Mouse (Mus musculus): ENCODE data around the gene Taf3. TPM values are rescaled to one million over a fixed set of nuclear protein-coding genes. Genes with fewer than 3 reads are reported as not detected.

Gene Taf3
- polyA plus RNA-seq, 1 experiment from 2014 or later = 15.4 TPM

DNA sequence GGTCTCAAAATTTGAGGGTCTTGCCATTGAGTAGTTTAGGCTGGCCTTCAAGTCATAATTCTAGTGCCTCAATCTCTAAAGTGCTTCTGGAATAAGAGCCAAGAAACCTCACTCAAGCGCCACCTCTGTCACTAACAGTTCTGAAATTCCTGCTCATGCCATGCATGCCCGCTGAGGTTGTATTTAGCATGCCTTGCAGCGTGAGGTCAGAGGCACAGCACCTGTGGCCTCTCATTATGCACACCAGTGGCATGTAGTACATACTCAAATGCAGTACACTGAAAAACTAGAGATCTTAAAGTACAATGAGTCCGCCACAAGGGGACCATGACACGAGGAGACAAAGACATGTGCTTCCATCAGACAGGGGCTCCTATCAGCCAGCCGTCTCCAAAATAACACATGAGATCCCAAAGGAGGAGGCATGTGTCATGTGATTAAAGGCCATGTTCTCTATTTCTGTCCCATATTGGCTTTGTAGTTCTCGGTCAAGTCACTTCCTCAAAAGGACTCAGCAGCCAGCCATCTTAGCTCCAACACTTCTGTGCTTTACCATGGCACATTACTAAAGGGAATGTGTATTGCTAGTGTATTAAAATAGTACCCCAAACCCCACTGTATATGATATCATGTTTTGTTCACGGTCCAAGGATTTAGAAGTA lies 43.3 kb downstream of the Taf3 start:
- 89% methylated on average over 8 of the region's 8 CpGs for WGBS

DNA sequence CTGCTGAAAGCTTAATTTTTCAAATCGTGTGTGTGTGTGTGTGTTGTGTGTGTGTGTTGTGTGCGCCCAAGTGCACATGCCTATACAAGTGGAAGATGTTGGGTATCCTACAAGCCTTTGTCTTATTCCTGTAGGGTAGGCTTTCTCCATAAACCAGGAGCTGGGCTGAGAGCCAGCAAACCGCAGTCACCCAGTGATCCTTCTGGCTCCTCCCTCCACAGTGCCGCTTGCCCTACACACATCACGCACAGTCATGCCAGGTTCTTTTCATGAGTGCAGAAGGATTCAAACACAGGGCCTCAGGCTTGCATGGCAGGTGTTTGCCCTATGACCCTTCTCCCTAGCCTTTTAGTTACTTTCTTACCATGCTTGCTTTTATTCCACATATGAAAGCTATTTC lies 45.0 kb downstream of the Taf3 start:
- Histone ChIP-seq H3K4me1 (no peaks in the 10 kb centered on the region), H3K36me3 (no peaks in the 10 kb centered on the region), H3K27me3 (ENCODE audit: low read depth, poor library complexity, severe bottlenecking) (no peaks in the 10 kb centered on the region), H3K4me3 (no peak overlapping the region), H3K9me3 (replicated peaks) (no peaks in the 10 kb centered on the region), H3K27ac (replicated peaks) (no peak overlapping the region)
- DNase-seq (ENCODE audit: low spot score) = no peak
- 86% methylated on average over 5 of the region's 5 CpGs for WGBS

More for the DNA sequence above, 43.3 kb downstream of the Taf3 start:
- H3K27ac ChIP-seq (replicated peaks) = no peak overlapping the region
- no peak overlapping the region for H3K4me3 ChIP-seq
- no peaks in the 10 kb centered on the region for H3K4me1 ChIP-seq
- H3K27me3 ChIP-seq (ENCODE audit: low read depth, poor library complexity, severe bottlenecking) = no peaks in the 10 kb centered on the region
- H3K36me3 ChIP-seq = no peaks in the 10 kb centered on the region
- H3K9me3 ChIP-seq (replicated peaks) = no peaks in the 10 kb centered on the region
- DNase-seq (ENCODE audit: low spot score) = no peak

DNA sequence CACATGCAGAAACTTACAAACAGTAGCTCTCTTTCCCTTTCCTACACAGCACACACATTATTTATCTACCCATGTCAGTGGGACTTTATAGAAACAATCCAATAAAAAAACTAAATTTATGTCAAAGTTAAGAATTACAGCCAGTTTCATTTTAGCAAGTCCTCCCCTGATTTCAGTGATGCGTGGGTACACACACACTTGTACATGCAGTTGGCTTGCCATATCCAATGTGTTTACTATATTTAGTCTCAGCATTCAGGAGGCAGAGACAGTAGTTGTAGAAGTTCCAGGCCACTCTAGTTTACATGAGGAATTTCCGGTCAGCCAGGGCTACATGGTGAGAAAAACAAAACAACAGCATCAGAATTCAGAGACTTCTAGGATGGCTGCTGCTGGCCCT lies 46.8 kb downstream of the Taf3 start:
- H3K36me3 ChIP-seq = no peaks in the 10 kb centered on the region
- H3K9me3 ChIP-seq (replicated peaks) = no peaks in the 10 kb centered on the region
- H3K4me1 ChIP-seq = no peaks in the 10 kb centered on the region
- no peak overlapping the region for H3K27ac ChIP-seq (replicated peaks)
- H3K27me3 ChIP-seq (ENCODE audit: low read depth, poor library complexity, severe bottlenecking) = no peaks in the 10 kb centered on the region
- no peak for DNase-seq (ENCODE audit: low spot score)
- WGBS = 89% methylated on average over 2 of the region's 2 CpGs
- H3K4me3 ChIP-seq = no peak overlapping the region

DNA sequence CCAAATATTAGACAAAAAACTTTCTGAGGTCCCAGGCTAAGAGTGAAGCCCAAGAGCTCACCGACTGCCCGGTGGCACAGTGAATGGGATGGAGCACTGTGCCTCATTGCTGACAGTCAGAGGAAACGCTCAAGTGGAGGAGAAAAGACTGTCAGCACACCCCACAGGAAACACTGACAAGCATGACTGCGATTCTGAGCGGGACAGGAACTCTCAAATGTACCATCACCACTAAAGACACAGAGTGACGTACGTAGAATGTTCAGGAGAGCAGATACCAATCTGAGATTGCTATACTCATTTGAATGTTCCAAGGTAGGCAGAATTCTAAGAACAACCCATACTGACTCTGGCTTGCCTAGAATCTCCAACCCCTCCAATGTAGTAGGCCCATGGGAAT lies 50.9 kb downstream of the Taf3 start:
- no peak for DNase-seq (ENCODE audit: low spot score)
- no peaks in the 10 kb centered on the region for H3K9me3 ChIP-seq (replicated peaks)
- H3K27me3 ChIP-seq (ENCODE audit: low read depth, poor library complexity, severe bottlenecking) = no peaks in the 10 kb centered on the region
- H3K27ac ChIP-seq (replicated peaks) = no peak overlapping the region
- no peaks in the 10 kb centered on the region for H3K4me1 ChIP-seq
- H3K4me3 ChIP-seq = no peak overlapping the region
- WGBS = 89% methylated on average over 7 of the region's 7 CpGs
- no peaks in the 10 kb centered on the region for H3K36me3 ChIP-seq

DNA sequence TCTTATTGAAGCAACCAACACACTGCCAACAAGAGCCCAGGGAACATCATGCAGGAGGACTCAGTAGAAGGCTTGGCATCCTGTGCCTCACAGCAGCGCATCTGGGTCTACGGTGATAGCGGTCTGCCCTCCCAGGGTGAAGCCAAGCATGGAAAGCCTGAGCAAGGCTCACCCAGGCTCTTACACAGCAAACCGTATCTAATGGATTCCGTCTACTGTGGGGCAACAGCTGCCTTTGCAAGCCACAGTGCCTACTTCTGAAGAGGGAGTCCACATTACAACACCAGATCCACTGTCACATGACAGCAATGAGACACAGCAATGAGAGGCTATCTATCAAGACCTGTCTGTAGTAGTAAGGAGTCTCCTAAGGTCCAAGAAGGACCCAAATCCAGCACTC lies 52.3 kb downstream of the Taf3 start:
- Histone ChIP-seq H3K36me3 (no peaks in the 10 kb centered on the region), H3K27me3 (ENCODE audit: low read depth, poor library complexity, severe bottlenecking) (no peaks in the 10 kb centered on the region), H3K9me3 (replicated peaks) (no peaks in the 10 kb centered on the region), H3K4me1 (no peaks in the 10 kb centered on the region), H3K27ac (replicated peaks) (no peak overlapping the region), H3K4me3 (no peak overlapping the region)
- WGBS = 86% methylated on average over 5 of the region's 5 CpGs
- no peak for DNase-seq (ENCODE audit: low spot score)

DNA sequence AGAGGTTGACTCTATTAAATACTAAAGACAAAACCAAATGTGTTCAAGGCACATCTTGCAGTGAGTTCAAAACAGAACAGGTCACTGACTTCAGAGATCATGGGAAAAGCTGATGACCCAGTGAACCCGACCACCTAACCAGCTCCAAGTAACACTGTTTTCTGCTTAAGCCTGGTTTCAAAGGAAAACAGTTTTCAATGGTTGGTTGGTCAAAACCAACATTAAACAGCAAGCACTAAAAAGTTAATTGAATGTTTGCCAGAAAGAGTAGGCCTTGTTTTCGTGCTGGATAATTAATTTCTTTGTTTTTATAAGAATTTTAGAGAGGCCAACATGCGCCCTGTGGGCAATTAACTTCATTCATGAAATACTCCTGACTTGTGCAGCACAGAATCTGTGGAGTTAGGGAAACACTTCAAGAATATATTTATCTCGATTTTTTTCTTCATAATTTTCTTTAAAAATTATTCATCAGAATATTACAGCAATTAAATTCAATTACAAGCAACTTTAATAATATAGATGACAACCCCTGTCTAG lies 57.6 kb downstream of the Taf3 start:
- H3K27me3 ChIP-seq (ENCODE audit: low read depth, poor library complexity, severe bottlenecking) = no peaks in the 10 kb centered on the region

DNA sequence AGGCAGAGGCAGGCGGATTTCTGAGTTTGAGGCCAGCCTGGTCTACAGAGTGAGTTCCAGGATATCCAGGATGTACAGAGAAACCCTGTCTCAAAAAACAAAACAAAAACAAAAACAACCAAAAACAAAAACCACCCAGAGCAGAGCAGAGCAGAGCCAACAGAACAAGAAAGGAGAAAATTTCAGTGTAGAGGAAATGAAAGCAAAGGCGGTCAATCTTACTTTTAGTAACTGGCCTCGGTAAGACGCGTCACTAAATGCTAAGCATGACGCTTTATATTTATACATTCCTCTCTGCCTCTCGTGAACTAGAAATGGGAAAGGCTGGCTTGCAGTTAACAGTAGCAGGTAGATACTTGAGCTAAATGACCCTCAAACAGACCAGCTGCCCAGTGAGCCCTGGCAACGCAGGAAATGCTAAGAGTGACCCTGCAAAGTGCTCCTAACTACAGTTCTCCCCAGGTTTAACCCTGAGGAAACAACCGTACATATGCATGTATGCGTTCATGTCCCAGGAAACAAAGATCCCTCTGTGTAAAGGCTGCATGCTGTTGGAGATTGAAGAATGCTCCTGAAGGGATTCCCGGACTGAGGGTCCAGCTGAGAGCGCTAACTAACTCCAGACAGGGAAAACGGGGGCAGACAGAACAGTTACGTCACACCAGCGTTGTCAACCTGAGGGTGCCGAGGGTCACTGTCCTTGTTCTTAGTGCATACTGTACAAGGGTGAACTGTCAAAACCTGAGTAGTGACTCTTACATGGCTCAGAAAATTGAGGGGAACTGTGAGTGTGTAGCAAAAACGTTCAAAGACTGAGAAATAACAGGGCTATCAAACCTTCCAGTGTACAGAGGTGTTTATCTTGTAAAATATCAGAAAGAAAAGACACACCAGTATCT lies 58.5 kb downstream of the Taf3 start:
- no peak for DNase-seq (ENCODE audit: low spot score)

More for the DNA sequence above, 57.6 kb downstream of the Taf3 start:
- Histone ChIP-seq H3K9me3 (replicated peaks) (no peaks in the 10 kb centered on the region), H3K4me3 (no peak overlapping the region), H3K36me3 (no peaks in the 10 kb centered on the region), H3K4me1 (peaks cover 9% of the 10 kb centered on the region), H3K27ac (replicated peaks) (no peak overlapping the region)
- 41% methylated on average over 4 of the region's 4 CpGs for WGBS
- no peak for DNase-seq (ENCODE audit: low spot score)

DNA sequence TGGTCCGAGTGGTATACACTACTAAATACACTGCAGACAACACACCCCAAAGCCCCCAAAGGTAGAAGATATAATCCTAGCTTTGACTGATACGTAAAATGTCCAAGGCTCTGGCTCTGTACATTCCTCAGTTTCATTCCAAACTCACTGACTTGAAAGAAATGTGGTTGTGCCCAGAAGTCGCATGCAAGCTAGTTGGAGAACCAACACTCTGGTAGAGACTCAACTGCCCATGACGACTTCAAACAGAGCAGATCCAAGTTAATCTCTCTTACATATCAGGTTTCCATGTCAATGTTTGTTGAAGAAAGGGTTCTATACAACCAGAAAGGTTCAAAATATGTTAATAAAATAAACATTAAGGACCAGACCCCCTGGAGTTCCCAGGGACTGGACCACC lies 60.1 kb downstream of the Taf3 start:
- H3K4me1 ChIP-seq = peaks cover 24% of the 10 kb centered on the region
- H3K9me3 ChIP-seq (replicated peaks) = no peaks in the 10 kb centered on the region
- no peak overlapping the region for H3K27ac ChIP-seq (replicated peaks)
- DNase-seq (ENCODE audit: low spot score) = no peak
- H3K27me3 ChIP-seq (ENCODE audit: low read depth, poor library complexity, severe bottlenecking) = no peaks in the 10 kb centered on the region
- H3K36me3 ChIP-seq = no peaks in the 10 kb centered on the region
- no peak overlapping the region for H3K4me3 ChIP-seq
- WGBS = 85% methylated on average over 4 of the region's 4 CpGs

More for the DNA sequence above, 58.5 kb downstream of the Taf3 start:
- no peaks in the 10 kb centered on the region for H3K27me3 ChIP-seq (ENCODE audit: low read depth, poor library complexity, severe bottlenecking)
- H3K36me3 ChIP-seq = no peaks in the 10 kb centered on the region
- no peaks in the 10 kb centered on the region for H3K9me3 ChIP-seq (replicated peaks)
- H3K4me3 ChIP-seq = no peak overlapping the region
- H3K4me1 ChIP-seq = peaks cover 14% of the 10 kb centered on the region
- H3K27ac ChIP-seq (replicated peaks) = no peak overlapping the region
- WGBS = 77% methylated on average over 17 of the region's 17 CpGs

DNA sequence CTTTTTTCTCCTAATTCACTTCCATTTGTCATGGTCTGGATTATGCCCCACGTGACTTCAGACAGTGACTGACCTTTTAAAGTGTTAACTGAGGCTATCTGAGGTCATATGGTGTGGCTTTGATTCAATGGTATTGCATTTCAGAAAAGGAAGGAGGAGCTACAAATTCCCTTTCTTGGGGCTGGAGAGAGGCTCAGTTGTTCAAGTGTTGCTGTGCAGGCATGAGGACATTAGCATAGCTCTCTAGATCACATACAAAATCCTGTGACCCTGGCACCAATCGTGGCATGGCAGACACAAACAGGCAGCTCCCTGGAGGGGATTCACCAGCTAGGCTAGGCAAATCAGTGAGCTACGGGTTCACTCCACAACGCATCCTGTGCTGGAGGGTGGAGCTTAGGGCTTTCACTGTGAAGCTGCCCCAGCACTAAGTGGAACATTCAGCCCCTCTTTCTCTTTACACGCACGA lies 62.4 kb downstream of the Taf3 start:
- peaks cover 32% of the 10 kb centered on the region for H3K4me1 ChIP-seq
- H3K4me3 ChIP-seq = peak overlapping the region; percentile 25
- H3K36me3 ChIP-seq = no peaks in the 10 kb centered on the region
- peak; percentile 45 for DNase-seq (ENCODE audit: low spot score)
- no peaks in the 10 kb centered on the region for H3K9me3 ChIP-seq (replicated peaks)
- H3K27me3 ChIP-seq (ENCODE audit: low read depth, poor library complexity, severe bottlenecking) = no peaks in the 10 kb centered on the region
- H3K27ac ChIP-seq (replicated peaks) = peak overlapping the region; percentile 77
- WGBS = 3% methylated on average over 6 of the region's 6 CpGs

DNA sequence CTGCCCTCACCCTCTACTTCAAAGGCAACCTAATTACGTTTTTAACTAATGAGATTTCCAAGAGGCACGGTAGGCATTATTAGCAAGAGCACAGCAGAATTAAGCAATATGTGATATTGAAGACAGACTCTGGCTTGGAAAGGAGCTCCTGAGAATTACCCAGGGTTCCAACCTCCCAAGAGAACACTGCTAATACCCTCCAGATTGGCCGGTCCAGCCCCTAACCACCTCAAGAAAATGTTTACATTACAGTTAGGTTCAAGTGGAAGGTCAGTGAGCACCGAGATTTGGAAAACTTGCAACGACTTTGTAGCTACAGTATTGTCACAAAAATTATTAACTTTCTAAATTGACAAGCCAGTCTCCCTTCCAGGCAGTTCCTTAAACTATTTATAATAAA lies 66.0 kb downstream of the Taf3 start:
- Histone ChIP-seq H3K4me3 (no peak overlapping the region), H3K36me3 (no peaks in the 10 kb centered on the region), H3K27ac (replicated peaks) (no peak overlapping the region), H3K4me1 (peaks cover 32% of the 10 kb centered on the region), H3K27me3 (ENCODE audit: low read depth, poor library complexity, severe bottlenecking) (no peaks in the 10 kb centered on the region), H3K9me3 (replicated peaks) (no peaks in the 10 kb centered on the region)
- 51% methylated on average over 5 of the region's 5 CpGs for WGBS
- DNase-seq (ENCODE audit: low spot score) = no peak

DNA sequence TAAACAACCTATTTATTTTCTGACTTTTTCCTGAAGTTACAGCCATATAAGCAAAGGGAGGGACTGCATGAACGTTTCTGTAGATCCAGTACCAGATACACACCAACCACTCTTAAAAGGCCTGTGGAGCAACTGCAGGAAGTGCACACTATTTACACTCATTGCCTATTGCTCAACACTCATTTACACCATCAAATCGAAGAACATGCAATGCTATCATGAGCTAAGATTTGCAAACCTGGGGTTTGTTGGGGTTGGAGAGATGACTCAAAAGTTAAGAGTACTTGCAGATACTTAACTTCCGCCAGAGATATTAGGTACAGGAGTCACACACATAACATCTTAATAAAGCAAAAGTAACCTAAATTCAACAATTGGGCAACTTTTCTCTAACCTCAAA lies 76.5 kb downstream of the Taf3 start:
- H3K9me3 ChIP-seq (replicated peaks) = no peaks in the 10 kb centered on the region
- H3K36me3 ChIP-seq = no peaks in the 10 kb centered on the region
- no peak for DNase-seq (ENCODE audit: low spot score)
- H3K27me3 ChIP-seq (ENCODE audit: low read depth, poor library complexity, severe bottlenecking) = no peaks in the 10 kb centered on the region
- WGBS = 89% methylated on average over 3 of the region's 3 CpGs
- H3K4me3 ChIP-seq = no peak overlapping the region
- H3K27ac ChIP-seq (replicated peaks) = no peak overlapping the region
- no peaks in the 10 kb centered on the region for H3K4me1 ChIP-seq

DNA sequence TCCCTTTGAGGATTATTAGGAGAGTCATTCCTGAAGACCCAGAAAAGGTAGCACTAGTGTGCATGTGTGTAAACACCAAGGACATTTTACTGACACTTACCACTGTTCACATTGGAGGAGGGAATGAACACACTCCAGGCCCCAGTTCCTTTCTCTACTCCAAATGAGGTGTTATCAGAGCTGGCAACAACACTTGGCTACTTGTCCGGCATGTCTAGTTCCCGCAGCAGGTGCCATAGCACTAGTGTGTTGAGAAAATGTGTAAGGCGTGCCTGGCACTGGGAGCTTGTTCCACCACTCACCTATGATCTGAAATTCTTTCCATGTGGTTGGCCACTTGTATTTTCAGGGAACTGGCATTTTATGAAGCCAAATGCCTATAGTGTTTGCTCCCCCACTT lies 77.8 kb downstream of the Taf3 start:
- no peak for DNase-seq (ENCODE audit: low spot score)
- Histone ChIP-seq H3K9me3 (replicated peaks) (no peaks in the 10 kb centered on the region), H3K4me3 (no peak overlapping the region), H3K27me3 (ENCODE audit: low read depth, poor library complexity, severe bottlenecking) (no peaks in the 10 kb centered on the region), H3K27ac (replicated peaks) (no peak overlapping the region), H3K4me1 (no peaks in the 10 kb centered on the region), H3K36me3 (no peaks in the 10 kb centered on the region)
- 91% methylated on average over 3 of the region's 3 CpGs for WGBS

DNA sequence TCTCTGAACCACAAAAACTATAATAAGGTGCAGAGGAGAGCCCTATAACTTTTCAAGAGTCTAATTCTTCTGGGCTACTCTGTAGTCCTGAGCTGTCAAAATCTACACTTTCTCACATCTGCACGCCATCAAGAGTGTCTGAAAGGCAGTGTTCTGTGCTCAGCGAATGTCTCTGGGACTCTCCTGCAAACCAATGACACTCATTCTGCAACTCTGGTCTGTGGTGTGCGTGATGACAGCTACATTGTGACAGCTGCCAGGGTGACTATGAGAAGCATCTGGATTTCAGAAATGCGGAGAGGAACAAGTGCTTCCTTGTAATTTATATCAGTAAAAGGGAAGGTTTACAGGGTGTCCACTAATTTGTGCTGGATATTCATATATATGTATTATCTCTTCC lies 78.2 kb downstream of the Taf3 start:
- Histone ChIP-seq H3K4me3 (no peak overlapping the region), H3K36me3 (no peaks in the 10 kb centered on the region), H3K27me3 (ENCODE audit: low read depth, poor library complexity, severe bottlenecking) (no peaks in the 10 kb centered on the region), H3K9me3 (replicated peaks) (no peaks in the 10 kb centered on the region), H3K27ac (replicated peaks) (no peak overlapping the region), H3K4me1 (no peaks in the 10 kb centered on the region)
- no peak for DNase-seq (ENCODE audit: low spot score)
- 94% methylated on average over 4 of the region's 4 CpGs for WGBS
